Mouse (Mus musculus) mature B cell (primary cell): ENCODE results near the gene Vav1.
"Not testable (repeated sequence)": the region's sequence is repeated elsewhere in the genome, so short reads cannot be mapped to it uniquely, and the experiment has no call there.

Source experiments
- in situ Hi-C: fragments of 300-500 bp; cut with MboI; formaldehyde crosslinking; loops from 2 replicates; pipeline ENCODE4 v1.14.3; 2019

Gene Vav1

DNA sequence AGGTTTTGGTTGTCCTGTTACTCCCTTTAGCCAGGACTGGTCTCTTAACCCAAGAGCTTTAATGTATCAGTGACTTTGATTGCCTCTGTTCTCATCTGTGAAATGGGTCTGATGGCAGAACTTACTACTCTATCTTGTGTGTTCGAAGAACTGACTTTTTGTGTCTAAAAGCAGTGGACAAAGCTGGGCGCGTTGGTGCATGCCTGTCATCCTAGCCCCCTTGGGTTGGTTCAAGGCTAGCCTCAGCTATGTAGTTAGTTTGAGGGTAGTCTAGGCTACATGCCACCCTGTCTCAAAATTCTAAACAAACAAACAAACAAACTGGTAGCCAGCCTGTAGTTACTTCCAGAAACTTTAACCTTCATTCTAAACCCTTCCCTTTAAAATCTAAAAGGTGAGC lies 27.5 kb upstream of the Vav1 start:
- in situ Hi-C loops: no loop called here

- in situ Hi-C loops: no loop called here
These were observed 25.6 kb upstream of the Vav1 start for GRCm38 (mm10) chr17:57253306-57253705.

DNA sequence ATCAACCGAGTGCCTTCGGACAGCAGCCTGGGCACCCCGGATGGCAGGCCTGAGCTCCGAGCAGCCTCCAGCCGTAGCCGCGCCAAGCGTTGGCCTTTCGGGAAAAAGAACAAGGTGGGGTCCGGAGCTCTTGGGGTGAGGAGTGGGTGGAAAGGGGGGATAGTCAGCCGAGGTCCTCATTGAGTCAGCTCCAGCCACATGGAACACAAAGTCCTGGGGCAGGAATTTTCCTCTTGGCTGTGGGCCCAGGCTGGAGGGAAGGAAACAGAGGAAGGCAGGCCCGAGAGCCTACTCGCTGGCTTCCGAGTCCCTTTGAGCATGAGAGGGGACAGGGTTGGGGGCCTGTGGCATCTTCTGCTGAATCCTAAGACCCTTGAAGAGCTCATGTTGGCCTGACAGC lies 23.5 kb upstream of the Vav1 start:
- in situ Hi-C loops: no loop called here

- in situ Hi-C loops: no loop called here
These were observed 21.9 kb upstream of the Vav1 start for GRCm38 (mm10) chr17:57256921-57257485.

DNA sequence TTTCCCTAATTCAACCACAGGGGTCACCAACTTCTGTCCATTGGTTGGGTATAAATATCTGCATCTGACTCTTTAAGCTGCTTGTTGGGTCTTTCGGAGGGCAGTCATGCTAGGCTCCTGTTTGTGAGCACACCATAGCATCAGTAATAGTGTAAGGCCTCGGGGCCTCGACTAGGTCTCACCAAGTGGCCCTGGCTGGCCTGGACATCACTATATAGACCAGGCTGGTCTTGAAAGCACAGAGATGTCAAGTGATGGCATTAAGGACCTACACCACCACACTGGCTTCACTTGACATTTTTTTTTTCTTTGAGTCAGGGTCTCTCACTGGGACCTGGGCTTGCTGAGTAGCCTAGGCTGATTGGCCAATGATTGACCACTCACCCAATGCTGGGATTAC lies 20.7 kb upstream of the Vav1 start:
- in situ Hi-C loops: no loop called here

DNA sequence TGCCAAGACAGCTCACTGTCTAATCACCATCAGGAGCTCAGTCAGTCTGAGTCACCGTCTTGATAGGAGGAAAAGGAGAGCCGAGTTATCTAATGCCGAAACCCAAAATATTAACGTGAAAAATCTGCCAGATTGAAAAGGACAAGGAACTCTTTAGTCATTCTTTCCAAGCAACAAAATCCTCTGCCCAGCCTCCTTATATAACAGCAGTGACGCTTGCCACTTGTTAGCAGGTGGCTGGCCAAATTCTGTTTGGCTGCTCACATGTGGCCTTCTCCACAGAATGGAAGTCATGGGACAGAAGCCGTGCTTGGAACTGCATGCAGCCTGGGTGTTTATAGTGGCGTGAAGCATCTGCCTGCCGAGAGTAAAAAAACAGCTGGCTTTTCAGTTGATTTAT lies 19.2 kb upstream of the Vav1 start:
- in situ Hi-C loops: no loop called here

GRCm38 (mm10) chr17:57260351-57260750 lies 18.5 kb upstream of the Vav1 start:
- in situ Hi-C loops: no loop called here

DNA sequence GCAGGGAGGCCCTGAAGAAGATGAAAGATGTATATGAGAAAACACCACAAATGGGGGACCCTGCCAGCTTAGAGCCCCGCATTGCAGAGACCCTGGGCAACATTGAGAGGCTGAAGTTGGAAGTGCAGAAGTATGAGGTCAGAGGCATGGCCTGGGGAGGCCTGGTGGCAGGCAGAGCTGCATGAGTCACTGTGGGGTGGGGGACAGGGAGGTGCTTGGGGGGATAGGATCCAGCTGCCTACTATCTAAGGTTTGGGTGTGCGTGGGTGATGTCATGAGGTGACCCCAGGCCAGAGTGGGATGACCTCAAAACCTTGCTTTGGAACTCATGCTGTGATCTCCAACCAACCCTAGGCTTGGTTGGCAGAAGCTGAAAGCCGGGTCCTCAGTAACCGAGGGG lies 17.6 kb upstream of the Vav1 start:
- in situ Hi-C loops: no loop called here

DNA sequence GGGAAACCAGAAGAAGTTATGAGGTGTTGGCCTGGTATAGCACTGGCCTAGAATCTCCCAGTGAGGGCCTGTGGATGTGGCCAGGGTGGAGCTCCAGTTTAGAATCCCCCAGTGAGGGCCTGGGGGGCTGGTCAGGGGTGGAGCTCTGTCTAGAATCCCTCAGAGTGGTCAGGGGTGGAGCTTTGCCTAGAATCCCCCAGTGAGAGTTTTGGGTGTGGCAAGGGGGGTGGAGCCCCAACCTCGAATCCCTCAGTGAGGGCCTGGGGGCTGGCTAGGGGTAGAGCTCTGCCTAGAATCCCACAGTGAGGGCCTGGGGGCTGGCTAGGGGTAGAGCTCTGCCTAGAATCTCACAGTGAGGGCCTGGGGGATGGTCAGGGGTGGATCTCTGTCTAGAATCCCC lies 17.1 kb upstream of the Vav1 start:
- in situ Hi-C loops: no loop called here

DNA sequence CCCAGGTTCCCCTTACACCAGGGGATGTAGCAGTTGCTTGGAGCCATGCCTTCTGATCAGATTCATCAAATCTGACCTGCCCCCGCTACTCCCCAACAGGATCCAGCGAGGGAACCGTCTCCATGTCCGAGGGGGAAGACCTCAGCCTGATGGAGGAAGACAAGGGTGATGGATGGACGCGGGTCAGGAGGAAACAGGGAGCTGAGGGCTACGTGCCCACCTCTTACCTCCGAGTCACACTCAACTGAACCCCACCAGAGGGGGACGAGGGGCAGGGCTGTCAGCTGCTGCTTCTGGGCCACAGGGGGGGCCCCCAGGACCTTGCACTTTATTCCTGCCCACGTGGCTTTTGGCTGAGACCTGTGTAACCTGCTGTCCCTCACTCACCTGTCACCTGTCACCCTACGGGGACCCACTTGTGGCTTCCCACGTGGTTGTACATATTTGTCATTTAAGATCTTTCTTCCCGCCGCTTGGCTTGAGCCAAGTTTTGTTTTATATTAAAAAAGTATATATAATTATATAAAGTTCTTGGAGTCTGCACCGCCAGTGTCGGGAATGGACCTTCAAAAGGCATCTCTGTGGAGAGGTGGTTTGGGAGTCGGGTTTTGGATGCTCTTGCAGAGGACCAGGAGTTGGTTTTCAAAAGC lies 15.9 kb upstream of the Vav1 start:
- in situ Hi-C loops: no loop called here

- in situ Hi-C loops: no loop called here
These were observed 14.7 kb upstream of the Vav1 start for GRCm38 (mm10) chr17:57264164-57264563.

DNA sequence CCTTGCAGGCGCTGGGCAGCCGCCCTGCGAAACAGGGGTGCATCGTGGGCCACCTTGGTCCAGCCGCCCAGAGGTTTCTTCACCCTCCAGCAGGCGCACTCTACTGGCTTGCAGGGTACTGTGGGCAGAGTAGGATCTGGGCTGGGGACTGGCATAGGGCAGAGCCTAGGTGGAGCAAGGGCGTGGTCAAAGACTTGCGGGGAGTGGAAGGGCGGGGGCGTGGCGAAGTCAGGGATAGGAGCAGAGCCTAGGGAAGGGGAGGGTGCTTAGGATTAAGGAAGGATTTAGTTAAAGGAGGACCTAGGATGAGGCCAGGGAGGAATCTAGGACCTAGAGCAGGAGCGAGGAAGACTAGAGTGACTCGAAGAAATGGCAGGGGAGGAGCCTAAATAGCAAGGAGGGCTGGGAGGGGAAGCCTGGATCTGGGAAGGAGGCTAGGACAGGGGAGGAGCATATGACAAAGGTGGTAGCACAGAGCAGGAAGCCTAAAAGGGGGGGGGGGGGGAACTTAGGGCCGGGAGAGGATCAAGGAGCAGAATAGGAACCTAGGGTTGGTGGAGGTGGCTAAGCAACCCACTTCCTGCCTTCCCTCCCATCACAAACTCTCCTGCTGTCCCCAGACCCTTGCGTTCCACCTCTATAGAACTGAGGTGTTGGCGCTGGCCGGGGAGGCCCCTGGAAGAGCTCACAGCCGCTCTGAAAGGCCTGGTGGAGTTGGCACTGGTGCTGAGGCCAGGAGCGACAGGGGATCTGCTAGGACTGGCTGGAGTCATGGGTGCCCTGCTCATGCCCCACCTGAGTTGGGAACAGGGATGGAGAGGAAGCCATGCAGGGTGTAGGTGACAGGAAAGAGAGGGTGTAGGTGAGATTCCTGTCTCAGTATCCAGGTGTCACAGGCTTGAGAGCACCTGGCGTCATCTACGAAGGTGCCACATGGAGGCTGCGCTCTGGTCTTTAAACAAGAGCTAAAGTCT lies 13.6 kb upstream of the Vav1 start:
- in situ Hi-C loops: no loop called here

DNA sequence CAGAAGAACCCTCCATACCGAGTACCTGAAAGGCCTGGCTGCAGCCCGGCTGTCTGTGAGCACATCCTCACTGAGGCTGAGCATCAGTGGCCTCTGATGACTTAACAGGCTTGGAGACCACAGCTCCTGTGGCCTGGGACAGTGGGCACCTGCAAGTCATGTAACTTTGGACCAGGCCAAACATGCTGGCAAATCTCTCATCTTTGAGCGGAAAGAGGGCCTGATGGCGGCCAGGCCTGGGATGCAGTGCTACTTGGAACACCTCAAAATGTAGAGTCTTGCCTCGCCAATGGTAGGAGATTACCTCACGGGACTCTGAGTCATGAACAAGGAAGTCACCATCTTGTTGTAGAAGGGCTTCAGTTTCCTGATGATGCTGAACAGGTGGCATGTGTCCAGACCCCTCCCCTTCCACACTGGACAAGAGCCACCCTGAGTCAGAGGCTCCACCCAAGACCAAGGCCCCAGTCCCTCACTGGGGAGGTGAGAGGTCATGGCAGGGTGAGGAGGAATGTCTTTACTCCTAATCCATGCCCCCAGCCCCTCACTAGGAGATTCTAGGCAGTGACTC lies 11.3 kb upstream of the Vav1 start:
- in situ Hi-C loops: no loop called here

- in situ Hi-C loops: no loop called here
These were observed 7.6 kb upstream of the Vav1 start for GRCm38 (mm10) chr17:57271301-57271700.

- in situ Hi-C loops: no loop called here
These were observed 5.1 kb upstream of the Vav1 start for GRCm38 (mm10) chr17:57273846-57274245.

- in situ Hi-C loops: no loop called here
These were observed 4.2 kb upstream of the Vav1 start for GRCm38 (mm10) chr17:57274686-57275085.

GRCm38 (mm10) chr17:57275111-57275996 lies 3.5 kb upstream of the Vav1 start:
- in situ Hi-C loops: no loop called here

- in situ Hi-C loops: no loop called here
These were observed 2.9 kb upstream of the Vav1 start for GRCm38 (mm10) chr17:57275997-57276351.

DNA sequence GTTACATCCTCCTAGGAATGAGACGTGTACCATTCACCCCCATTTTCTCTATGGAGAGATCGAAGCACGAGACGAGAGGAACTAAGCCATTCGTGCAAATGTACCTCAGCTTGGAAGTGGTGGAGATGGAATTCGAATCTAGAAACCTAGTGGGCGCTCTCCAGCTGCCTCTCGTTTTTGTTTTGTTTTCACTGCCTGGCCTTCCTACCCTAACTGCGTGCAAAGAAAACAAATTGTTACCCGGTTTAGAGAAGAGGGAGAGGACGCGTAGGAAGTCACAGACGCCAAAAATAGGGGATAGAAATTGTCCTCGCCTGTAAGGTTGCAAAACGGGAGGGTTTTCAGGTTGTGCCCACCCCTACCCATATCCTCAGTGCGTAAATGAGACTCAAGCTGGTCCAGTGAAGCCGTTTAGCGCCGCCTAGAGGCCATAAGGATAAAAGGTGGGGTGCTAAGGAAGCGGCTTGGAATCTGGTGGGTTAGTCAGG lies 2.2 kb upstream of the Vav1 start:
- in situ Hi-C loops: no loop called here

DNA sequence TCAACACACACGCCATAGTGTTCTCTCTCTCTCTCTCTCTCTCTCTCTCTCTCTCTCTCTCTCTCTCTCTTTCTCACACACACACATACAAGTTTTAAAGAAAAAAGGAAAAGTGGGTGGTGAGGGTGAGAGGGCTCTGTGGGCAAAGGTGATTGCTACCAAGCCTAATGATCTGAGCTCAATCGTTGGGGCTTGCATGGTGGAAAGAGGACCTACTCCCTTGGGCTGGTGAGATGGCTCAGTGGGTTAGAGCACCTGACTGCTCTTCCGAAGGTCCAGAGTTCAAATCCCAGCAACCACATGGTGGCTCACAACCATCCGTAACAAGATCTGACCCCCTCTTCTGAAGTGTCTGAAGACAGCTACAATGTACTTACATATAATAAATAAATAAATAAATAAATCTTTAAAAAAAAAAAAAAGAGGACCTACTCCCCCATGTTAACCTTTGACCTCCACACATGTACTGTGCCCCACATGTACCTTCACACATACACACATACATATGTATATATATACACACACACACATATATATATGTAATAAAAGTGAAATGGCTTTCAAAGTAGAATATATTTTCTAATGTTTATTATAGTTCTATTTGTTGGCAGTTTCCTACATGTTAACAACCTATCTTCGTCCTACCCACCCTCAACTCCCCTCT lies 1.2 kb upstream of the Vav1 start:
- in situ Hi-C loops: not testable (repeated sequence)

GRCm38 (mm10) chr17:57278537-57278936 lies 363 bp upstream of the Vav1 start:
- in situ Hi-C loops: no loop called here
